Mouse (Mus musculus) spleen, adult 2 months (tissue): ENCODE measurements around the gene Maneal. TPM values are rescaled to one million over a fixed set of nuclear protein-coding genes. Genes with fewer than 3 reads are reported as not detected.

Experiments used
- DNase-seq, 2 experiments: peaks; one replicate each; pipeline versions ENCODE4 v3.0.0 to v3.0.0-alpha.2; 2012 to 2021; ENCODE audit warnings: low spot score in 2 of 2, low read depth in 1 of 2
- H3K27ac ChIP-seq: fragments of 200-500 bp; 2 replicates; pipeline ENCODE4 v1.5.1; 2012; ENCODE audit warnings: low read length, inconsistent platforms; ENCODE audit not compliant: insufficient read depth
- H3K27me3 ChIP-seq: fragments of 200-500 bp; 2 replicates; pipeline ENCODE4 v1.6.1; 2012; ENCODE audit warnings: mild to moderate bottlenecking, moderate library complexity, low read length, inconsistent platforms; ENCODE audit not compliant: control insufficient read depth, insufficient read depth
- H3K36me3 ChIP-seq: fragments of 200-500 bp; 2 replicates; pipeline ENCODE4 v1.6.1; 2012; ENCODE audit warnings: mild to moderate bottlenecking, low read length, inconsistent platforms; ENCODE audit not compliant: control insufficient read depth, insufficient read depth
- H3K4me1 ChIP-seq: fragments of 200-500 bp; 2 replicates; pipeline ENCODE4 v1.6.1; 2011; ENCODE audit warnings: inconsistent platforms; ENCODE audit not compliant: control insufficient read depth, insufficient read depth, insufficient read length
- H3K4me3 ChIP-seq: fragments of 200-500 bp; 2 replicates; pipeline ENCODE4 v1.5.1; 2011; ENCODE audit warnings: mild to moderate bottlenecking, inconsistent platforms; ENCODE audit not compliant: insufficient read depth, insufficient read length; ENCODE audit errors: extremely low read depth
- CTCF ChIP-seq: fragments of 200-500 bp; IDR thresholded peaks from 2 replicates; pipeline ENCODE4 v1.5.1; 2011; ENCODE audit warnings: mild to moderate bottlenecking, inconsistent platforms; ENCODE audit not compliant: insufficient read depth, insufficient read length, insufficient replicate concordance; ENCODE audit errors: extremely low read depth
- POLR2A ChIP-seq: fragments of 200-500 bp; IDR thresholded peaks from 2 replicates; pipeline ENCODE4 v1.6.1; 2011; ENCODE audit warnings: low read depth, low read length, inconsistent platforms
- WGBS: fragments of 180-500 bp; shearing (Covaris S2); methylation state at CpG from one replicate; pipeline ENCODE4 v1.1.7; 2018; 5-methylcytosine and 5-hydroxymethylcytosine counted together
- polyA plus RNA-seq: library from polyadenylated mRNA; depleted of rRNA; stranded (reverse); fragments of >200 nt; gene quantifications from 2 replicates; pipeline ENCODE4 v1.2.3, GENCODE M21; 2012; rRNA removed

Gene Maneal
- polyA plus RNA-seq = 0.65 TPM in 2 replicates

- H3K4me1 ChIP-seq = peaks cover 5% of the 10 kb centered on the region
- H3K27me3 ChIP-seq = peaks cover 16% of the 10 kb centered on the region
- H3K4me3 ChIP-seq = peak within 1 kb of the TSS; percentile 37; the same call in 1 of the 2 replicates
- H3K36me3 ChIP-seq = peaks cover 4% of the 10 kb centered on the region
- no peak for DNase-seq
- 5% methylated on average over 74 of the region's 77 CpGs for WGBS
- no peak within 1 kb of the TSS for H3K27ac ChIP-seq
- TF ChIP-seq CTCF (no peak), POLR2A (no peak)
Observed at GRCm38 (mm10) chr4:124861283-124862188, at the start of gene Maneal. Gene Maneal (minus strand): TSS chr4:124862171.

GRCm38 (mm10) chr4:124905971-124906822 is 44.2 kb upstream of the Maneal start:
- H3K27ac ChIP-seq = no peak overlapping the region
- no peaks in the 10 kb centered on the region for H3K27me3 ChIP-seq
- no peak for TF ChIP-seq POLR2A
- TF ChIP-seq CTCF = no peak
- 28% methylated on average over 21 of the region's 21 CpGs for WGBS
- no peaks in the 10 kb centered on the region for H3K36me3 ChIP-seq
- H3K4me1 ChIP-seq = no peaks in the 10 kb centered on the region
- H3K4me3 ChIP-seq = no peak overlapping the region
- no peak for DNase-seq

- no peak overlapping the region for H3K27ac ChIP-seq
- H3K36me3 ChIP-seq = no peaks in the 10 kb centered on the region
- H3K4me3 ChIP-seq = no peak overlapping the region
- no peaks in the 10 kb centered on the region for H3K4me1 ChIP-seq
- no peak for DNase-seq
- no peaks in the 10 kb centered on the region for H3K27me3 ChIP-seq
- no peak for TF ChIP-seq CTCF
- no peak for TF ChIP-seq POLR2A
- 63% methylated on average over 4 of the region's 4 CpGs for WGBS
Observed at GRCm38 (mm10) chr4:124905417-124905816, 43.4 kb upstream of the Maneal start.

DNA sequence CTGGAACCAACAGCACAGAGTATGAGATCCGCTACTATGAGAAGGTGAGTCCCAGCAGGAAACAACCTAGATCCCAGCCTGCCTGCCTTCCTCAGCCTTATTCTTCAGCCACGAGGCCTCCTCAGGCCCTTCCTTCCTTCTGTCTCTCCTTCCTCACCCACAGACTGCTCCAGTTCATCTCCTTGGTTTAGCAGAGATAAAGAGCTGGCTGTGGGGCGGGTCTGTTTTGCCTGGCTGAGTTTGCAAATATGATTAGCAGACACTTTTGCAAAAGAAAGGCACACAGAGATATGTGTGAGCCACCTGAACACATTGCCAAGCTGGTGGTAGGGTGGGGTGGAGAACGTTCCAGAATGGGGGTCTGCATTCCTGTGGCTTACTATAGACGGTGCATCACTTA is 37.9 kb upstream of the Maneal start:
- Histone ChIP-seq H3K27ac (no peak overlapping the region), H3K36me3 (no peaks in the 10 kb centered on the region), H3K4me1 (no peaks in the 10 kb centered on the region), H3K4me3 (no peak overlapping the region), H3K27me3 (peaks cover 2% of the 10 kb centered on the region; the same call in 1 of the 2 replicates)
- 57% methylated on average over 5 of the region's 5 CpGs for WGBS
- TF ChIP-seq POLR2A (no peak), CTCF (no peak)
- DNase-seq = no peak

DNA sequence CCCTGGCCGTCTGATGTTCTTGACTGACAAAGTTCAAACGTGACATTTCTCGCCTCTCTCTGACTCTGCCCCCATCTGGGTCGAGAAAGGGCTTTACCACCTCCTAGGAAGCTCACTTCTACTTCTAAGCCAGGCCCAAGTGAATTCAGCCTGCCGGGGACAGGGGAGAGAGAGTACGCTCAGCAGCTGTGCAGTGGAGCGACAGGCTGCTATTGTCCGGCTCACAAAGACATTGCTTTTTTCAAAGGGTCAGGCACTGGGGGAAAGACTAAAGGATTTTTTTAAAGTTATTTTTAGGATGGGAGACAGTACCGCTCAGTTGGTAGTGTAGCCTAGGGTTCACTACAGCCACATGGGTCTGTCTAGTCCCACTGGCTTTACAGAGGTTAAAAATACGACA is 36.5 kb upstream of the Maneal start:
- peaks cover 3% of the 10 kb centered on the region; the same call in 1 of the 2 replicates for H3K4me1 ChIP-seq
- no peak overlapping the region for H3K4me3 ChIP-seq
- no peaks in the 10 kb centered on the region for H3K36me3 ChIP-seq
- TF ChIP-seq CTCF = no peak
- TF ChIP-seq POLR2A = no peak
- peaks cover 9% of the 10 kb centered on the region for H3K27me3 ChIP-seq
- WGBS = 73% methylated on average over 10 of the region's 10 CpGs
- DNase-seq = no peak
- H3K27ac ChIP-seq = no peak overlapping the region

DNA sequence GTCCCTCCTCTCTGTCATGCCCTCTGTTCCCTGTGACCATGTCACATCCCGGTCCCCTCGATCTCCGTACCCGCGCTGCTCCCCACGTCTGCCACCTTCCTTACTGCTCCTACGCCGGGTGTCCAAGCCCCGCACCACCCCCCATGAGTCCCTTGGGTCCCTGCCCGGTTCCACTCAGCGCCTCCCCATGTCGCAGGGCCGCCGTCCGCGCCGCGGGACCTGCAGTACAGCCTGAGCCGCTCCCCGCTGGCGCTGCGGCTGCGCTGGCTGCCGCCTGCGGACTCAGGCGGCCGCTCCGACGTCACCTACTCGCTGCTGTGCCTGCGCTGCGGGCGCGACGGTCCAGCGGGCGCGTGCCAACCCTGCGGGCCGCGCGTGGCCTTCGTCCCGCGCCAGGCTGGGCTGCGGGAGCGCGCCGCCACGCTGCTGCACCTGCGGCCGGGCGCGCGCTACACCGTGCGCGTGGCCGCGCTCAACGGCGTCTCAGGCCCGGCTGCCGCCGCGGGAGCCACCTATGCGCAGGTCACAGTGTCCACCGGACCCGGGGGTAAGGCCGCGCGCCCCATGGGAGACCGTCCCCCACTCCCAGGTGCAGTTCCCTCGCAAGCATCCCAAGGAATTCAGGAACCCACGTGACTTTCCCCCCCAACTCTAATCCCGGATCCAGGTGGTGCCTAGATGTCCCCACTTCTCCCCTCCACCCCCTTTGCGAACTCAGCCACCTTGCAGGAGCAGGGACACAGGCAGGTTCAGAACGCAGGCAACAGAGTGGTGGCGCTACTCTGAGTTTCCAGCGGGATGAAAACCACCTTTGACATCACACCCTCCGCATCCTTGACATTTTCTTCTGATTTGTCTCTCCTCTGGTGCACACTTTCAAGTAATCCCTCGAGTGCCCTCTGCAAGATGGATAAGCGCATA is 32.8 kb upstream of the Maneal start:
- Histone ChIP-seq H3K4me1 (peaks cover 3% of the 10 kb centered on the region; the same call in 1 of the 2 replicates), H3K36me3 (no peaks in the 10 kb centered on the region), H3K27ac (no peak overlapping the region), H3K27me3 (peaks cover 9% of the 10 kb centered on the region), H3K4me3 (no peak overlapping the region)
- 5% methylated on average over 83 of the region's 83 CpGs for WGBS
- TF ChIP-seq CTCF = no peak
- no peak for TF ChIP-seq POLR2A
- no peak for DNase-seq
